Mouse (Mus musculus) granulocyte monocyte progenitor cell, adult 5-6 weeks (primary cell): ENCODE data around the gene Cnpy4. TPM values are rescaled to one million over a fixed set of nuclear protein-coding genes. Genes with fewer than 3 reads are reported as not detected.
A peak's percentile ranks its signal among the peaks of the same experiment; 100 is the strongest.
"Not testable (repeated sequence)": the region's sequence is repeated elsewhere in the genome, so short reads cannot be mapped to it uniquely, and the experiment has no call there.

Experiments used
- ATAC-seq: replicated peaks from 2 replicates; pipeline ENCODE4 v1.8.0; 2016; ENCODE audit warnings: mild to moderate bottlenecking, moderate TSS enrichment, inconsistent platforms; ENCODE audit not compliant: poor library complexity, severe bottlenecking
- total RNA-seq, 2 experiments: library from RNA; stranded (forward) in 1 of 2; stranded (reverse) in 1 of 2; fragments of 200-712, 200-1000 nt in 1 of 2; fragments of >200 nt in 1 of 2; fragmentation: Nextera tagmentation in 1 of 2; gene quantifications; 2 replicates each; pipeline ENCODE4 v1.2.3; 2014 to 2017

Gene Cnpy4
- total RNA-seq, 2 experiments from 2014 or later = 26.5 to 52.5 TPM

GRCm38 (mm10) chr5:138199576-138199975 is 12.3 kb downstream of the Cnpy4 start:
- ATAC-seq = no peak

GRCm38 (mm10) chr5:138202086-138202485 is 14.8 kb downstream of the Cnpy4 start:
- no peak for ATAC-seq

GRCm38 (mm10) chr5:138207253-138207652 is 20.0 kb downstream of the Cnpy4 start:
- ATAC-seq = peak; percentile 59

GRCm38 (mm10) chr5:138207873-138208272 is 20.6 kb downstream of the Cnpy4 start:
- no peak for ATAC-seq

- ATAC-seq = not testable (repeated sequence)
These were observed 29.3 kb downstream of the Cnpy4 start for GRCm38 (mm10) chr5:138216632-138217031.

GRCm38 (mm10) chr5:138219864-138220263 is 32.6 kb downstream of the Cnpy4 start:
- no peak for ATAC-seq

GRCm38 (mm10) chr5:138222111-138222510 is 34.8 kb downstream of the Cnpy4 start:
- peak; percentile 83 for ATAC-seq

- ATAC-seq = no peak
These were observed 36.0 kb downstream of the Cnpy4 start for GRCm38 (mm10) chr5:138223287-138223686.

GRCm38 (mm10) chr5:138225700-138226099 is 38.4 kb downstream of the Cnpy4 start, which contains the start of gene Nxpe5:
Gene Nxpe5, plus strand, starts transcription at chr5:138225898.
- no peak for ATAC-seq

- no peak for ATAC-seq
These were observed 39.2 kb downstream of the Cnpy4 start for GRCm38 (mm10) chr5:138226491-138226890.

- ATAC-seq = peak; percentile 93
These were observed 40.1 kb downstream of the Cnpy4 start for GRCm38 (mm10) chr5:138227367-138227766.

GRCm38 (mm10) chr5:138228026-138228425 is 40.7 kb downstream of the Cnpy4 start:
- peak; percentile 28 for ATAC-seq

- peak; percentile 44 for ATAC-seq
These were observed 42.2 kb downstream of the Cnpy4 start for GRCm38 (mm10) chr5:138229511-138229910.

GRCm38 (mm10) chr5:138233778-138234177 is 46.5 kb downstream of the Cnpy4 start:
- ATAC-seq = no peak

- no peak for ATAC-seq
These were observed 46.9 kb downstream of the Cnpy4 start for GRCm38 (mm10) chr5:138234224-138234623.

GRCm38 (mm10) chr5:138241511-138241910 is 54.2 kb downstream of the Cnpy4 start:
- no peak for ATAC-seq

Other genes with a start within 250 kb of the Cnpy4 start
- gene Gjc3, start 224.4 kb upstream of the Cnpy4 start, total RNA-seq (2014; fragmentation: Nextera tagmentation) = not detected in 2 replicates
- not detected in 2 replicates for gene Gjc3, start 224.4 kb upstream of the Cnpy4 start, total RNA-seq (2017)
- not detected in 2 replicates for gene Azgp1, start 206.0 kb upstream of the Cnpy4 start, total RNA-seq (2014; fragmentation: Nextera tagmentation)
- gene Azgp1, start 206.0 kb upstream of the Cnpy4 start, total RNA-seq (2017) = not detected in 2 replicates
- gene Smok3a, start 166.2 kb upstream of the Cnpy4 start, total RNA-seq (2014; fragmentation: Nextera tagmentation) = not detected in 2 replicates
- gene Smok3a, start 166.2 kb upstream of the Cnpy4 start, total RNA-seq (2017) = not detected in 2 replicates
- gene Smok3b, start 166.1 kb upstream of the Cnpy4 start, total RNA-seq (2014; fragmentation: Nextera tagmentation) = not detected in 2 replicates
- not detected in 2 replicates for gene Smok3b, start 166.1 kb upstream of the Cnpy4 start, total RNA-seq (2017)
- not detected in 2 replicates for gene Smok3c, start 134.3 kb upstream of the Cnpy4 start, total RNA-seq (2014; fragmentation: Nextera tagmentation)
- gene Smok3c, start 134.3 kb upstream of the Cnpy4 start, total RNA-seq (2017) = not detected in 2 replicates
- 21.5 and 26.8 TPM in 2 replicates for gene Zkscan1, start 102.4 kb upstream of the Cnpy4 start, total RNA-seq (2014; fragmentation: Nextera tagmentation)
- gene Zkscan1, start 102.4 kb upstream of the Cnpy4 start, total RNA-seq (2017) = 19.2 and 25.8 TPM in 2 replicates
- 10.9 and 16.6 TPM in 2 replicates for gene Zscan21, start 70.6 kb upstream of the Cnpy4 start, total RNA-seq (2014; fragmentation: Nextera tagmentation)
- gene Zscan21, start 70.6 kb upstream of the Cnpy4 start, total RNA-seq (2017) = 10.9 and 14.8 TPM in 2 replicates
- gene Zfp113, start 31.7 kb upstream of the Cnpy4 start, total RNA-seq (2014; fragmentation: Nextera tagmentation) = 7.9 and 11.2 TPM in 2 replicates
- 5.8 and 6.0 TPM in 2 replicates for gene Zfp113, start 31.7 kb upstream of the Cnpy4 start, total RNA-seq (2017)
- 94.6 and 117 TPM in 2 replicates for gene Cops6, start 26.4 kb upstream of the Cnpy4 start, total RNA-seq (2014; fragmentation: Nextera tagmentation)
- 39.6 and 41.6 TPM in 2 replicates for gene Cops6, start 26.4 kb upstream of the Cnpy4 start, total RNA-seq (2017)
- 33.9 and 43.1 TPM in 2 replicates for gene Ap4m1, start 15.5 kb upstream of the Cnpy4 start, total RNA-seq (2014; fragmentation: Nextera tagmentation)
- 34.8 and 41.5 TPM in 2 replicates for gene Ap4m1, start 15.5 kb upstream of the Cnpy4 start, total RNA-seq (2017)
- 291 and 311 TPM in 2 replicates for gene Mcm7, start 15.1 kb upstream of the Cnpy4 start, total RNA-seq (2014; fragmentation: Nextera tagmentation)
- 490 and 580 TPM in 2 replicates for gene Mcm7, start 15.1 kb upstream of the Cnpy4 start, total RNA-seq (2017)
- gene Taf6, start within 50 bp of the Cnpy4 start, total RNA-seq (2014; fragmentation: Nextera tagmentation) = 30.1 and 46.9 TPM in 2 replicates
- 46.2 and 49.0 TPM in 2 replicates for gene Taf6, start within 50 bp of the Cnpy4 start, total RNA-seq (2017)
- gene Mblac1, start 6.8 kb downstream of the Cnpy4 start, total RNA-seq (2014; fragmentation: Nextera tagmentation) = 7.8 and 10.6 TPM in 2 replicates
- 8.8 and 12.4 TPM in 2 replicates for gene Mblac1, start 6.8 kb downstream of the Cnpy4 start, total RNA-seq (2017)
- gene Nxpe5, start 38.4 kb downstream of the Cnpy4 start, total RNA-seq (2014; fragmentation: Nextera tagmentation) = 2.3 and 4.3 TPM in 2 replicates
- 1.8 and 2.8 TPM in 2 replicates for gene Nxpe5, start 38.4 kb downstream of the Cnpy4 start, total RNA-seq (2017)
- 132 and 143 TPM in 2 replicates for gene Lamtor4, start 68.0 kb downstream of the Cnpy4 start, total RNA-seq (2014; fragmentation: Nextera tagmentation)
- gene Lamtor4, start 68.0 kb downstream of the Cnpy4 start, total RNA-seq (2017) = 80.9 and 86.9 TPM in 2 replicates
- gene BC037034, start 76.5 kb downstream of the Cnpy4 start, total RNA-seq (2014; fragmentation: Nextera tagmentation) = 66.1 and 68.2 TPM in 2 replicates
- 37.8 and 50.5 TPM in 2 replicates for gene BC037034, start 76.5 kb downstream of the Cnpy4 start, total RNA-seq (2017)
- gene Gal3st4, start 85.4 kb downstream of the Cnpy4 start, total RNA-seq (2014; fragmentation: Nextera tagmentation) = not detected in 2 replicates
- 1.5 TPM in 1 of 2 replicates, not detected in the other for gene Gal3st4, start 85.4 kb downstream of the Cnpy4 start, total RNA-seq (2017)
- gene Gm43720, start 92.5 kb downstream of the Cnpy4 start, total RNA-seq (2014; fragmentation: Nextera tagmentation) = not detected in 2 replicates
- gene Gm43720, start 92.5 kb downstream of the Cnpy4 start, total RNA-seq (2017) = 0.05 TPM in 1 of 2 replicates, not detected in the other
- 4.2 and 7.9 TPM in 2 replicates for gene Gpc2, start 92.5 kb downstream of the Cnpy4 start, total RNA-seq (2014; fragmentation: Nextera tagmentation)
- gene Gpc2, start 92.5 kb downstream of the Cnpy4 start, total RNA-seq (2017) = 2.9 and 3.9 TPM in 2 replicates
- gene Stag3, start 92.8 kb downstream of the Cnpy4 start, total RNA-seq (2014; fragmentation: Nextera tagmentation) = 11.7 and 19.4 TPM in 2 replicates
- gene Stag3, start 92.8 kb downstream of the Cnpy4 start, total RNA-seq (2017) = 7.6 and 17.4 TPM in 2 replicates
- gene Pvrig, start 154.5 kb downstream of the Cnpy4 start, total RNA-seq (2014; fragmentation: Nextera tagmentation) = not detected in 2 replicates
- gene Pvrig, start 154.5 kb downstream of the Cnpy4 start, total RNA-seq (2017) = not detected in 2 replicates